Mouse (Mus musculus): ENCODE results near the gene Wiz. TPM values are rescaled to one million over a fixed set of nuclear protein-coding genes. Genes with fewer than 3 reads are reported as not detected.
A peak's percentile ranks its signal among the peaks of the same experiment; 100 is the strongest.

Wiz gene
- polyA plus RNA-seq, 1 experiment from 2014 or later = 46.2 TPM

GRCm38 (mm10) chr17:32356766-32357760 is 32.2 kb downstream of the Wiz start:
- no peak overlapping the region for H3K27ac ChIP-seq (ENCODE audit: low read depth, low read length)
- no peak for ATAC-seq (ENCODE audit: low read depth)
- H3K9ac ChIP-seq (replicated peaks; ENCODE audit: low read depth, low read length) = no peak overlapping the region
- 0 out of 2 replicates have a peak, but pooled peaks cover 2% of the 10 kb centered on the region for H3K4me1 ChIP-seq (ENCODE audit: control insufficient read depth, insufficient read depth, low read length)
- H3K4me2 ChIP-seq (ENCODE audit: low read depth, low read length) = no peak overlapping the region
- peaks cover 70% of the 10 kb centered on the region for H3K36me3 ChIP-seq (ENCODE audit: control insufficient read depth, insufficient read depth, low read length)
- 86% methylated on average over 24 of the region's 24 CpGs for WGBS
- H3K9me3 ChIP-seq (ENCODE audit: control insufficient read depth, low read length) = no peaks in the 10 kb centered on the region
- no peak overlapping the region for H3K4me3 ChIP-seq (ENCODE audit: low read depth, low read length)
- no peaks in the 10 kb centered on the region for H3K27me3 ChIP-seq (ENCODE audit: control insufficient read depth, insufficient read depth, low read length)

DNA sequence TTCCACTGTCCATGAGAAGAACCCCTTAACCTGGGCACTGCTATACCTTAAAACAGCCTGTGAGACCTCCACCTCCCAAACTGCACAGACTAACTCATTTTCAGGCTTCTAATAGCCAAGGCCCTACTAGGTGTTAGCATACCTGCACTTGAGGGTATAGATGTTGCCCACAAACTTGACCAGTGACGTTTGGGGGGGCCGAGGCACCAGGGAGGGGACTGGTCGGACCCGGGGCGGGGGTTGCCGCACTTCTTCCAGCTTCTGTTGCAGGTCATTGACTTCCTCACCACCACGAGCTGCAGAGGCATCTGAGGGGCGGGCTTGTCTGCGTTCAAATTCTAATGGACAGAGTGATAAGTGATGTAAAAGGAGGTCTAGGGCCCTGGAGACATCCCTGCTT is 33.0 kb downstream of the Wiz start:
- Histone ChIP-seq H3K4me1 (ENCODE audit: control insufficient read depth, insufficient read depth, low read length) (0 out of 2 replicates have a peak, but pooled peaks cover 3% of the 10 kb centered on the region), H3K36me3 (ENCODE audit: control insufficient read depth, insufficient read depth, low read length) (peaks cover 65% of the 10 kb centered on the region), H3K9me3 (ENCODE audit: control insufficient read depth, low read length) (no peaks in the 10 kb centered on the region), H3K9ac (replicated peaks; ENCODE audit: low read depth, low read length) (no peak overlapping the region), H3K27me3 (ENCODE audit: control insufficient read depth, insufficient read depth, low read length) (no peaks in the 10 kb centered on the region), H3K4me2 (ENCODE audit: low read depth, low read length) (no peak overlapping the region), H3K27ac (ENCODE audit: low read depth, low read length) (no peak overlapping the region), H3K4me3 (ENCODE audit: low read depth, low read length) (no peak overlapping the region)
- no peak for ATAC-seq (ENCODE audit: low read depth)
- 91% methylated on average over 9 of the region's 9 CpGs for WGBS

- Histone ChIP-seq H3K4me2 (ENCODE audit: low read depth, low read length) (no peak overlapping the region), H3K36me3 (ENCODE audit: control insufficient read depth, insufficient read depth, low read length) (peaks cover 55% of the 10 kb centered on the region), H3K9ac (replicated peaks; ENCODE audit: low read depth, low read length) (no peak overlapping the region), H3K9me3 (ENCODE audit: control insufficient read depth, low read length) (no peaks in the 10 kb centered on the region), H3K4me3 (ENCODE audit: low read depth, low read length) (no peak overlapping the region), H3K27ac (ENCODE audit: low read depth, low read length) (peak overlapping the region; percentile 50; the same call in 1 of the 2 replicates), H3K27me3 (ENCODE audit: control insufficient read depth, insufficient read depth, low read length) (no peaks in the 10 kb centered on the region), H3K4me1 (ENCODE audit: control insufficient read depth, insufficient read depth, low read length) (0 out of 2 replicates have a peak, but pooled peaks cover 5% of the 10 kb centered on the region)
- WGBS = 92% methylated on average over 6 of the region's 6 CpGs
- no peak for ATAC-seq (ENCODE audit: low read depth)
These were observed 34.2 kb downstream of the Wiz start for GRCm38 (mm10) chr17:32355031-32355430.

DNA sequence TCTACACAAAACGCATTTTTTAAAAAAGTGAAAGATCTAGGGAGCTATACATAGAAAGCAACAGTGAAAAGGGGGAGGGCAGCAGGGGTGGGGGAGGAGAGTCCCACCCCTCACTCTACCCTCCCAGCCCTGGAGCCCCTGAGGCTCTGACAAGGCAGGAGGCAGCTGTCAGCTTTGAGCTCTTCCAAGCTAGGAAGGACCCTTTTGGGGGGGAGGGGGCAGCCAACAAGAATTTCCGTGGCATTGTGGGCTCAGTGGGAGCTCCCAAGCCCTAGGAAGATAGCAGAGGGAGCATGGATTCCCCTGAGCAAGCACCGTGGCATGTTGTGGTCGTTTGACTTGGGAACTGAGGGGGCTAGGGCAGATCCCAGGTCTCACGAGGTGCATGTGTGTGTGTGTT is 35.0 kb downstream of the Wiz start:
- ATAC-seq (ENCODE audit: low read depth) = no peak
- Histone ChIP-seq H3K9ac (replicated peaks; ENCODE audit: low read depth, low read length) (no peak overlapping the region), H3K9me3 (ENCODE audit: control insufficient read depth, low read length) (no peaks in the 10 kb centered on the region), H3K27me3 (ENCODE audit: control insufficient read depth, insufficient read depth, low read length) (no peaks in the 10 kb centered on the region), H3K36me3 (ENCODE audit: control insufficient read depth, insufficient read depth, low read length) (peaks cover 47% of the 10 kb centered on the region), H3K4me1 (ENCODE audit: control insufficient read depth, insufficient read depth, low read length) (peaks cover 9% of the 10 kb centered on the region), H3K27ac (ENCODE audit: low read depth, low read length) (peak overlapping the region; percentile 50), H3K4me3 (ENCODE audit: low read depth, low read length) (no peak overlapping the region), H3K4me2 (ENCODE audit: low read depth, low read length) (no peak overlapping the region)
- 47% methylated on average over 5 of the region's 5 CpGs for WGBS

GRCm38 (mm10) chr17:32353696-32354095 is 35.5 kb downstream of the Wiz start:
- H3K36me3 ChIP-seq (ENCODE audit: control insufficient read depth, insufficient read depth, low read length) = peaks cover 42% of the 10 kb centered on the region
- no peak for ATAC-seq (ENCODE audit: low read depth)
- no peaks in the 10 kb centered on the region for H3K9me3 ChIP-seq (ENCODE audit: control insufficient read depth, low read length)
- H3K4me2 ChIP-seq (ENCODE audit: low read depth, low read length) = no peak overlapping the region
- H3K4me1 ChIP-seq (ENCODE audit: control insufficient read depth, insufficient read depth, low read length) = peaks cover 13% of the 10 kb centered on the region
- no peak overlapping the region for H3K4me3 ChIP-seq (ENCODE audit: low read depth, low read length)
- no peak overlapping the region for H3K27ac ChIP-seq (ENCODE audit: low read depth, low read length)
- no peaks in the 10 kb centered on the region for H3K27me3 ChIP-seq (ENCODE audit: control insufficient read depth, insufficient read depth, low read length)
- H3K9ac ChIP-seq (replicated peaks; ENCODE audit: low read depth, low read length) = no peak overlapping the region
- 56% methylated on average over 4 of the region's 4 CpGs for WGBS

GRCm38 (mm10) chr17:32351726-32352125 is 37.5 kb downstream of the Wiz start:
- Histone ChIP-seq H3K27me3 (ENCODE audit: control insufficient read depth, insufficient read depth, low read length) (no peaks in the 10 kb centered on the region), H3K36me3 (ENCODE audit: control insufficient read depth, insufficient read depth, low read length) (peaks cover 23% of the 10 kb centered on the region), H3K4me2 (ENCODE audit: low read depth, low read length) (no peak overlapping the region), H3K9ac (replicated peaks; ENCODE audit: low read depth, low read length) (no peak overlapping the region), H3K4me1 (ENCODE audit: control insufficient read depth, insufficient read depth, low read length) (peaks cover 21% of the 10 kb centered on the region), H3K9me3 (ENCODE audit: control insufficient read depth, low read length) (no peaks in the 10 kb centered on the region), H3K27ac (ENCODE audit: low read depth, low read length) (no peak overlapping the region), H3K4me3 (ENCODE audit: low read depth, low read length) (no peak overlapping the region)
- ATAC-seq (ENCODE audit: low read depth) = no peak

DNA sequence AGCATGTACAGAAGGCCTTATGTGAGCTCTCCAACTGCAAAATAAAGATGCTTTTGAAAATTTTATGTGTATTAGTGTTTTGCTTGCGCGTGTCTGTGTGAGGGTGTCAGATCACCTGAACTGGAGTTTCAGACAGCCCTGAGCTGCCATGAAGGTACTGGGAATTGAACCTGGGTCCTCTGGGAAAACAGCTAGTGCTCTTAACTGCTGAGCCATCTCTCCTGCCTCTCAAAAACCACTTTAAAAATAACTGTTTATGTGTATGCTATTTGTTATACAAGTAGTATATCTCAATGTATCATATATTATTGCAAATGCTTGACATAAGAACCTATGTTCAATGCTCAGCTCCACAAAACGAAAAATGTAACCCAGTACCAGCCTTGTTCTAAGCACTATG is 38.0 kb downstream of the Wiz start:
- H3K27me3 ChIP-seq (ENCODE audit: control insufficient read depth, insufficient read depth, low read length) = no peaks in the 10 kb centered on the region
- no peak overlapping the region for H3K9ac ChIP-seq (replicated peaks; ENCODE audit: low read depth, low read length)
- peaks cover 18% of the 10 kb centered on the region for H3K36me3 ChIP-seq (ENCODE audit: control insufficient read depth, insufficient read depth, low read length)
- peak overlapping the region; percentile 81; the same call in 1 of the 2 replicates for H3K4me3 ChIP-seq (ENCODE audit: low read depth, low read length)
- peak overlapping the region; percentile 70 for H3K4me2 ChIP-seq (ENCODE audit: low read depth, low read length)
- ATAC-seq (ENCODE audit: low read depth) = no peak
- no peaks in the 10 kb centered on the region for H3K9me3 ChIP-seq (ENCODE audit: control insufficient read depth, low read length)
- WGBS = 78% methylated on average over 3 of the region's 3 CpGs
- H3K27ac ChIP-seq (ENCODE audit: low read depth, low read length) = no peak overlapping the region
- H3K4me1 ChIP-seq (ENCODE audit: control insufficient read depth, insufficient read depth, low read length) = peaks cover 21% of the 10 kb centered on the region

- WGBS = under 1% methylated on average over 35 of the region's 37 CpGs
- peak within 1 kb of the TSS; percentile 84 for H3K4me2 ChIP-seq (ENCODE audit: low read depth, low read length)
- peaks cover 21% of the 10 kb centered on the region for H3K4me1 ChIP-seq (ENCODE audit: control insufficient read depth, insufficient read depth, low read length)
- H3K4me3 ChIP-seq (ENCODE audit: low read depth, low read length) = peak within 1 kb of the TSS; percentile 81
- H3K9ac ChIP-seq (replicated peaks; ENCODE audit: low read depth, low read length) = peak within 1 kb of the TSS; percentile 85
- ATAC-seq (ENCODE audit: low read depth) = peak; percentile 97
- peak within 1 kb of the TSS; percentile 87 for H3K27ac ChIP-seq (ENCODE audit: low read depth, low read length)
- H3K9me3 ChIP-seq (ENCODE audit: control insufficient read depth, low read length) = no peaks in the 10 kb centered on the region
- H3K27me3 ChIP-seq (ENCODE audit: control insufficient read depth, insufficient read depth, low read length) = no peaks in the 10 kb centered on the region
- H3K36me3 ChIP-seq (ENCODE audit: control insufficient read depth, insufficient read depth, low read length) = peaks cover 11% of the 10 kb centered on the region
These were observed 38.8 kb downstream of the Wiz start, which contains the start of gene Akap8l for GRCm38 (mm10) chr17:32350382-32350983. Gene Akap8l, minus strand, starts transcription at chr17:32350607.

Data from neural tube, embryonic 14.5 days (tissue).